Mouse (Mus musculus) E14TG2a.4 (cell line): ENCODE data around the gene Zfyve19.

Experiments used
- H3K27me3 ChIP-seq: 2 replicates; pipeline ENCODE4 v1.6.1; 2014; ENCODE audit warnings: low read length, control low read depth; ENCODE audit not compliant: insufficient read depth
- H3K36me3 ChIP-seq: 2 replicates; pipeline ENCODE4 v1.6.1; 2014; ENCODE audit warnings: low read length, control low read depth; ENCODE audit not compliant: insufficient read depth
- H3K4me1 ChIP-seq: replicated peaks from 2 replicates; pipeline ENCODE4 v1.6.1; 2014; ENCODE audit warnings: low read depth, low read length, control low read depth
- H3K4me3 ChIP-seq: replicated peaks from 2 replicates; pipeline ENCODE4 v1.5.1; 2014; ENCODE audit warnings: mild to moderate bottlenecking, low read length
- H3K9me3 ChIP-seq: 2 replicates; pipeline ENCODE4 v1.6.1; 2014; ENCODE audit warnings: low read length, control low read depth
- CTCF ChIP-seq: conservative IDR thresholded peaks from 2 replicates; pipeline ENCODE4 v1.5.1; 2014; ENCODE audit warnings: low read length
- NANOG ChIP-seq: IDR thresholded peaks from 2 replicates; pipeline ENCODE4 v1.6.1; 2014; ENCODE audit warnings: borderline replicate concordance, low read length, mixed read lengths
- POU5F1 ChIP-seq: IDR thresholded peaks from 2 replicates; pipeline ENCODE4 v1.6.1; 2014; ENCODE audit warnings: low read length, borderline replicate concordance

Gene Zfyve19

GRCm38 (mm10) chr2:119240075-119240818, 31.8 kb downstream of the Zfyve19 start:
- H3K36me3 ChIP-seq, result peaks cover 68% of the 10 kb centered on the region
- H3K9me3 ChIP-seq, result no peaks in the 10 kb centered on the region
- no peaks in the 10 kb centered on the region for H3K27me3 ChIP-seq
- peak overlapping the region; percentile 91 for H3K4me3 ChIP-seq
- peaks cover 79% of the 10 kb centered on the region for H3K4me1 ChIP-seq
- no peak for TF ChIP-seq POU5F1
- TF ChIP-seq CTCF, result no peak
- no peak for TF ChIP-seq NANOG

- no peaks in the 10 kb centered on the region for H3K9me3 ChIP-seq
- no peaks in the 10 kb centered on the region for H3K27me3 ChIP-seq
- H3K36me3 ChIP-seq, result peaks cover 68% of the 10 kb centered on the region
- H3K4me1 ChIP-seq, result peaks cover 79% of the 10 kb centered on the region
- peak overlapping the region; percentile 5; the same call in 1 of the 2 replicates for H3K4me3 ChIP-seq
- TF ChIP-seq NANOG, result no peak
- TF ChIP-seq POU5F1, result no peak
- no peak for TF ChIP-seq CTCF
These were observed 32.4 kb downstream of the Zfyve19 start for GRCm38 (mm10) chr2:119240819-119241186.

- H3K4me3 ChIP-seq, result no peak overlapping the region
- peaks cover 86% of the 10 kb centered on the region for H3K36me3 ChIP-seq
- no peak for TF ChIP-seq CTCF
- TF ChIP-seq NANOG, result no peak
- TF ChIP-seq POU5F1, result no peak
- peaks cover 77% of the 10 kb centered on the region for H3K4me1 ChIP-seq
- H3K27me3 ChIP-seq, result no peaks in the 10 kb centered on the region
- H3K9me3 ChIP-seq, result no peaks in the 10 kb centered on the region
These were observed 34.1 kb downstream of the Zfyve19 start for GRCm38 (mm10) chr2:119242548-119242947.

GRCm38 (mm10) chr2:119245246-119245645, 36.8 kb downstream of the Zfyve19 start:
- Histone ChIP-seq H3K4me3 (no peak overlapping the region), H3K4me1 (peaks cover 75% of the 10 kb centered on the region), H3K27me3 (no peaks in the 10 kb centered on the region), H3K36me3 (peaks cover 90% of the 10 kb centered on the region), H3K9me3 (no peaks in the 10 kb centered on the region)
- TF ChIP-seq NANOG, result no peak
- no peak for TF ChIP-seq CTCF
- no peak for TF ChIP-seq POU5F1

- Histone ChIP-seq H3K4me3 (no peak overlapping the region), H3K9me3 (no peaks in the 10 kb centered on the region), H3K36me3 (peaks cover 67% of the 10 kb centered on the region), H3K27me3 (no peaks in the 10 kb centered on the region), H3K4me1 (peaks cover 63% of the 10 kb centered on the region)
- no peak for TF ChIP-seq NANOG
- TF ChIP-seq CTCF, result no peak
- no peak for TF ChIP-seq POU5F1
These were observed 39.5 kb downstream of the Zfyve19 start for GRCm38 (mm10) chr2:119247904-119248303.

GRCm38 (mm10) chr2:119249592-119250061, 41.2 kb downstream of the Zfyve19 start:
- no peak overlapping the region for H3K4me3 ChIP-seq
- H3K27me3 ChIP-seq, result peaks cover 8% of the 10 kb centered on the region
- no peaks in the 10 kb centered on the region for H3K9me3 ChIP-seq
- H3K36me3 ChIP-seq, result peaks cover 51% of the 10 kb centered on the region
- peaks cover 58% of the 10 kb centered on the region for H3K4me1 ChIP-seq
- TF ChIP-seq CTCF, result no peak
- TF ChIP-seq POU5F1, result no peak
- TF ChIP-seq NANOG, result no peak

GRCm38 (mm10) chr2:119250377-119250776, 42.0 kb downstream of the Zfyve19 start:
- Histone ChIP-seq H3K27me3 (peaks cover 8% of the 10 kb centered on the region), H3K4me3 (no peak overlapping the region), H3K36me3 (peaks cover 44% of the 10 kb centered on the region), H3K9me3 (no peaks in the 10 kb centered on the region), H3K4me1 (peaks cover 58% of the 10 kb centered on the region)
- no peak for TF ChIP-seq CTCF
- TF ChIP-seq NANOG, result no peak
- TF ChIP-seq POU5F1, result no peak

- TF ChIP-seq NANOG (no peak), CTCF (peak; percentile 74)
- Histone ChIP-seq H3K36me3 (peaks cover 38% of the 10 kb centered on the region), H3K4me1 (peaks cover 55% of the 10 kb centered on the region), H3K4me3 (peak overlapping the region; percentile 37), H3K9me3 (no peaks in the 10 kb centered on the region), H3K27me3 (peaks cover 8% of the 10 kb centered on the region)
These were observed 42.5 kb downstream of the Zfyve19 start for GRCm38 (mm10) chr2:119250826-119251478.

- Histone ChIP-seq H3K36me3 (peaks cover under 1% of the 10 kb centered on the region; the same call in 1 of the 2 replicates), H3K27me3 (peaks cover 8% of the 10 kb centered on the region), H3K4me3 (no peak overlapping the region), H3K4me1 (peaks cover 32% of the 10 kb centered on the region), H3K9me3 (no peaks in the 10 kb centered on the region)
- TF ChIP-seq NANOG (peak; percentile 45; the same call in 1 of the 2 replicates), CTCF (no peak), POU5F1 (no peak)
These were observed 46.6 kb downstream of the Zfyve19 start for GRCm38 (mm10) chr2:119254976-119255375.
